Mouse (Mus musculus) liver, postnatal 0 days (tissue): Measurements from ENCODE around the gene Tmem219.

Experiments
- CTCF ChIP-seq: sonication (generic); IDR thresholded peaks from 2 replicates; pipeline ENCODE4 v1.5.1; 2016; ENCODE audit warnings: antibody characterized with exemption, low read depth
- EP300 ChIP-seq: IDR thresholded peaks from 2 replicates; pipeline ENCODE4 v1.6.1; 2016; ENCODE audit warnings: antibody characterized with exemption, low read depth, mild to moderate bottlenecking

- TF ChIP-seq CTCF: no peak
- no peak for TF ChIP-seq EP300
These were observed 24.4 kb downstream of the Tmem219 start for GRCm38 (mm10) chr7:126898102-126898990.
